Mouse (Mus musculus) left cerebral cortex, postnatal 25 days (tissue): Measurements from ENCODE around the gene Nf1. TPM values are rescaled to one million over a fixed set of nuclear protein-coding genes. Genes with fewer than 3 reads are reported as not detected.

Experiments
- DNase-seq, 2 experiments: peaks; one replicate each; pipeline ENCODE4 v3.0.0; 2022; ENCODE audit warnings: low spot score in 2 of 2, mixed read lengths in 1 of 2
- intact Hi-C: fragments of 180-260 bp; cut with DNase I; formaldehyde crosslinking; loops from one replicate; pipeline ENCODE4 v1.15.1; 2025
- total RNA-seq, 2 experiments: library from RNA; stranded (reverse); gene quantifications; 2 replicates each; pipeline ENCODE4 v1.2.3; 2021

Gene Nf1
- total RNA-seq, 2 experiments from 2014 or later: 119 to 124 TPM

DNA sequence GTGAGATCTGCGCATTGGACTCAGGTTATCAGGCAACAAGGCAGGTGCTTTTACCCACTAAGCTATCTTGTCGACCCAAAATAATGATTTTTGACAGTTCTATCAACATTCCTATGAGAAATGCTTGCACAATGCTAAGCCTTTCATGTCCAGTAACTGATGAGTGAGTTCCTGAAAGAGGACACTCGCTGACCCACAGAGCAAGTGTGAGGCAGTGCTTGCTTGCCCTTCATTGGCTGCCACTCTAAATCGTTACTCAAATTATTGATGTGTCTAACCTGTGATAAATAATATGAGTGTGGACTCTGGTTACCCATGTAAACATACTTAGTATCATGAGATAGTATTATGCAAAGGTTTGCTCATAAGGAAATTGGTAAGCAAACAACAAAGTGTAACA, 221.0 kb downstream of the Nf1 start:
- intact Hi-C loops: loop anchor here (5.0 kb wide), 1 partner anchor 88 kb away; no protein-coding TSS in a partner anchor

DNA sequence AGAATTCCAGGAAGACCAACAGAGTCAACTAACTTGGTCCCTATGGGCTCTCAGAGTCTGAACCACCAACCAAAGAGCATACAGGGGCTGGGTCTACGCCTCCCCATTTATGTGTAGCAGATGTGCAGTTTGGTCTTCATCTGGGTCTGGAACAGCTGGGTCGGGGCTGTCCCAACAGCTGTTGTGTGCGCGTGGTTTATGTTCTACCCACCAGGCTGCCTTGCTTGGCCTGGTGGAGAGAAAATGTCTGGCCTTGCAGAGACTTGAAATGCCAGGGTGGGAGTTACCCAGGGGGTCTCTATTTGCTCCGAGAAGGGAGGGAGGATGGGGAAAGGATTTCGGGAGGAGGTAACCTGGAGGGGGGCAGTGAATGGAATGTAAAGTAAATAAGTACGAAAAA, 224.0 kb downstream of the Nf1 start:
- intact Hi-C loops: loop anchor here (5.0 kb wide), 1 partner anchor 91 kb away; no protein-coding TSS in a partner anchor
- no peak for DNase-seq

More for the DNA sequence above, 221.0 kb downstream of the Nf1 start:
- DNase-seq: no peak

DNA sequence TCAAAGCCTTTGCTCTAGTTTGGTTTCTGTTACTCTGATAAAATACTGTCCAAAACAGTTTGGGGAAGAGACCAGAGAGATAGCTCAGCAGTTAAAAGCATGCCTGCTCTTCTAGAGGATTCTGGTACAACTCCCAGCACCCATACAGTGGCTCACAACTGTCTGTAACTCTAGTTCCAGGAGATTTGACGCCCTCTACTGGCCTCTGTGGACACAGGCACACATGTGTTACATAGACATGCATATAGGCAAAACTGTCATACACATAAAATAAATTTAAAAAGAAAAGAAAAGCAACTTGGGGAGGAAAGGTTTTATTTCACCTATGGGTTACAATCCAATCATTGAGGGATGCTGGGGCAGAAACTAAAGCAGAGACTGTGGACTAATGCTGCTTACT, 227.5 kb downstream of the Nf1 start:
- intact Hi-C loops: no loop called here
- no peak for DNase-seq

DNA sequence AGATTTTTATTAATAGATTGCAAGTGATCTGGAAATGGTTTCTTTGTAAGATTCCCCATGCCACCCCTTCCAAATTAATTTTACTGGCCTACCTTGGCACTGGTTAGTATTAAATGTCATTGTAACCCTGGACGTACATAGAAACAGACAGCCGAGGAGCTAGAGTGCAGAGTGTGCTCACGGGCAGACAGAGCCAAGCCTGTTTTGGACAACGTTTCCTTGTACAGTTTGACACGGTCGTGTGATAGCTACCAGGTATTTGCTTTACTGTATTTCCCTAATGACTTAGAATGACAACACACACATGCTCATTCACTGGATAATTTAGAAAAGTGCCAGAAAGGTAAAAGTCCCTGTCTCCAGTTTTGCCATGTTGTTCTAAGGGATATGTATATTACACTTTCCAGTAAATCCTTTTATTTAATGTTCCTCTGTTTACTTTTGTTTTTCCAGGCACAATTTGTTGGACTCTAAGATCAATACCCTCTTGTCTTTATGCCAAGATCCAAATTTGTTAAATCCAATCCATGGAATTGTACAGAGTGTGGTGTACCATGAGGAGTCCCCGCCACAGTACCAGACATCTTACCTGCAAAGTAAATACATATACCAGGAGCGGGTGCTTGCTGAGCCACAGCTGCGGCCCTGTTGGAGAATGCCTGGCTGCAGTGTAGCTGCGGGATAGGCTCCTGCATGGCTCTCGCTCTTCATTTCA, 228.9 kb downstream of the Nf1 start:
- no peak for DNase-seq
- intact Hi-C loops: no loop called here

DNA sequence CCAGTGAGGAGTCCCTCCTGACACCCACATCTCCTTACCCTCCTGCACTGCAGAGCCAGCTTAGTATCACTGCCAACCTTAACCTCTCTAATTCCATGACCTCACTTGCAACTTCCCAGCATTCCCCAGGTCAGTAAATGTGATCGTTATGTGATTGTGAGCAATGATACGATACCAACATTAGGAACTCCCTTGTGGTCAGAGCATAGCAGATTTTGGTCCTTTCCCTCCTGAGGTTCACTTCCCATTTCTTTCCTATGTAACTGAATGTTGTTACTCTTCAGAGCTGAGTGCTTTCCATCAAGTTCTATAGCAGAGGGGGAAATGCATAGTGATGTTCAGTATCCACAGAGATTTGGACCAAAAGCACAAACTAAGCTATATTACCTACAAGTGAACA, 230.8 kb downstream of the Nf1 start:
- intact Hi-C loops: no loop called here
- DNase-seq: no peak

DNA sequence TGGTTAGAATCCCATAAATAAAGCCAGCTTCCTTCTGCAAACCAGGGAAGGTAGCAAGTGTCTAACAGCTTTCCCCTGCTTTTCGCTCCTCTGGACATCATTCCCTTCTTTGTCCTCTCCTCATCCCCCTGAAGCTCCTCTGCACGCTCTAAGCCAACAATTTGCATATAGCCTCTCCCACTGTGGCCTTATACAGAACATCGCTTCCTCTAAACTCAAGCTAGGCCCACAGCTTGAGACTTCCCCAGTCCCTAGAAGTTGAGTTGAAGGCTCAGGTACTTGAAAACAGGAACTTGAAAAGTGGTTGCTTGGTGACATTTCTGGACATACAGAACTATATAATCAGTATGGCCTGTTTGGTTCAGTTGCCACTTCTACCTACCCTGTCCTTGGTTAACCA, 234.3 kb downstream of the Nf1 start:
- DNase-seq: no peak
- intact Hi-C loops: no loop called here

DNA sequence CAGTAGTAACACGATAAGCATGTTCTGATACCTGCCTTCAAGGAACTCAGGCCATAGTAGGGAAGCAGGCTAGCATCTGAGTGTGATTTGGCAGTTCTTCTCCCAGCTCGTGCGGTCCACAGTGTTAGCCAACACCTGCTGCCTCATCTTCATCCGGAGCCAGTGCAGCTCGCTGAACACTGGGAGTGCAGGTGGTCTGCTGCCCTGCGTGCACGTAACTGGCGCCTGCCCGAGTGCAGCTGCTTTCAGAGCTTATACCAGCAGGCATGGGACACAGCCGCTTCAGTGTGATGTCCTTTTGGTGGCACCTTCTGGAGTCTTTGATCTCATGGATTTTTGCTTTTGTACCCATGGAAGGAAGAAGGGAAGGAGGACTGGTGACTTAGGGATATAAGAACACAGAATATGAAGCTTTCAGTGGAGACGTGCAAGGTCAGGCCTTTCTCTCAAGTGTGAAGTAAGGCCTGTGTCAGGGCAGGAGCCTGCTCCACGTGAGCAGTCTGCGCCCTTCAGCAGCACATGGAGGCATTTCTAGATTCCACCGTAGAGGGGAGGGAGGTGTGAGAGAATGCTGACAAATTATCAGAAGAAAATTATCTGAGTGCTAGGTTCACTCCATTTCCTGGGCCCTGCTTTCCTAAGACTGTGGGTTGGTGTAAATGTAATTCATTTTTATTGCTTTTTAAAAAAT, 236.0 kb downstream of the Nf1 start:
- DNase-seq: no peak
- intact Hi-C loops: loop anchor here (5.0 kb wide), 1 partner anchor 108 kb away; no protein-coding TSS in a partner anchor

DNA sequence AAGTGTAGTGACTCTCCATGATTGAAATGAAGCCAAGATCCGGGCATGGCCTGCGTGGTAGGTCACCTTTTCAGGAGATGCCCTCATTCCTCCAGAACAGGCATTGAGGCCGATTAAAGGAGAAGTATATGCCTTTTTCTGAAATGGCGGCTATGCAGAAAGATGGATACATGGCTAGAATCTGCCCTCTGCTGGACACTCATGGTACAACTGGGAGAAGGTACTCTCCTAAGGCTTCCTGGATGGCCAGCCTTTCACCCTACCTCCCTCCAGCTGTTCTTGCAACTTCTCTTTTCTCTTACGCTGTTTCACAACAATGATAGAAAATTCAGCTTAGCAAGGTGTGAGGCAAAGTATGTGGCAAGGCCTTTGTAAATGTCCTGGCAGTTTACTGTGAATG, 238.2 kb downstream of the Nf1 start:
- intact Hi-C loops: loop anchor here (5.0 kb wide), 1 partner anchor 110 kb away; no protein-coding TSS in a partner anchor
- DNase-seq: peak; percentile 85 to 91

DNA sequence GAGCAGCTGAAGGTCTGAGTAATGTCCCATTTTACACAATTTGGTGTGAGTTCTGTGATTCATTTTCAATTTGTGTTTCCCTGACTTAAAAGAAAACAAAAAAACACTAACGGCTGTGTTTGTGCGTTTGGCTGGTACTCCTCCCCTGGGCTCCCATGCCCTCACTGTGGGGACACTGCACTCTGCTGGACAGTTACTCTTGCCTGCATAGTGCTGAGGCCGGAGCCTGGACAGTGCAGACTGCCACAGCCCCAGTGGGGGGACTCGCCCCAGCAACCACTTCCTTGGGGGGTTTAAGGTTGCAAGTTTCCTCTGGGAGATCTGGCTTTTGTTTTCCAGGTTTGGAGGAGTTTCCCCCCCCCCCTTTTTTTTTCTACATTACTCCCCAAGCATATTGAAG, 241.2 kb downstream of the Nf1 start:
- intact Hi-C loops: no loop called here
- DNase-seq: no peak

DNA sequence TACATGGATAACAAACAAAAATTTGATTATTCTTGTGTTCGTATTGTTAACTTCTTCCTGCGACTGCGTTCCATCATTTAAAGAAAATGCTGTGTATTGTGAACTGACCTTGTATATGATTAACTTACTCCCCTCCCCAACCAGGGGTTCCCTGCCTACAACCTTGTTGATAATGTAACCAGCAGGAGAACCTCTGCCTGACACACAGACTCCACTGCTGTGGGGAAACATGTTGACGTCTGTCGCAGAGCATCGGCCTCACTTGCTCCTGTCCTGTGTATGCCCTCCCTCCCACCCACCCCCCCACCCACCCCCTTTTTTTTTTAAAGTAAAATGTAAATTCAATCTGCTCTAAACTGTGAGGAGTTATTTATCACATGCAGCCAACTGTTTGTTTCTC, 241.8 kb downstream of the Nf1 start:
- DNase-seq: no peak
- intact Hi-C loops: no loop called here

DNA sequence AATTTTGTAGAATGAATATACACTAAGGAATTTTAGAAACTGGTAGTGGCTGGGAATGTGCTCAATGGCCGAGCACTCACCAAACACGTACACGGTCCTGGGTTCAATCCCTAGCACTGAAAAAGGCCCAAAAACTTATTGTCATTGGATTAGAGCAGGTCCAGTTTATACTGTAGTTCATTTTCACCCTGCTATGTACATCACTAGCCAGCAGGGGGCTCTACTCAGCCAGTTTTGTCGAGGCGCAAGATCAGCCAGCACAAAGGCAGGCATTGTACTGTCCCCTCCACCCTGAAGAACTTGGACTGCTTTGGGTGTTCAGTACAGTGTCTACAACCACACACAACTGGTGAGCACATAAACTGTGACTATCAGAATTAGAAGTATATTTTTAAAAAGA, 244.7 kb downstream of the Nf1 start:
- intact Hi-C loops: loop anchor here (2.0 kb wide), 1 partner anchor 337 kb away; no protein-coding TSS in a partner anchor
- peak; percentile 75 to 83 for DNase-seq

DNA sequence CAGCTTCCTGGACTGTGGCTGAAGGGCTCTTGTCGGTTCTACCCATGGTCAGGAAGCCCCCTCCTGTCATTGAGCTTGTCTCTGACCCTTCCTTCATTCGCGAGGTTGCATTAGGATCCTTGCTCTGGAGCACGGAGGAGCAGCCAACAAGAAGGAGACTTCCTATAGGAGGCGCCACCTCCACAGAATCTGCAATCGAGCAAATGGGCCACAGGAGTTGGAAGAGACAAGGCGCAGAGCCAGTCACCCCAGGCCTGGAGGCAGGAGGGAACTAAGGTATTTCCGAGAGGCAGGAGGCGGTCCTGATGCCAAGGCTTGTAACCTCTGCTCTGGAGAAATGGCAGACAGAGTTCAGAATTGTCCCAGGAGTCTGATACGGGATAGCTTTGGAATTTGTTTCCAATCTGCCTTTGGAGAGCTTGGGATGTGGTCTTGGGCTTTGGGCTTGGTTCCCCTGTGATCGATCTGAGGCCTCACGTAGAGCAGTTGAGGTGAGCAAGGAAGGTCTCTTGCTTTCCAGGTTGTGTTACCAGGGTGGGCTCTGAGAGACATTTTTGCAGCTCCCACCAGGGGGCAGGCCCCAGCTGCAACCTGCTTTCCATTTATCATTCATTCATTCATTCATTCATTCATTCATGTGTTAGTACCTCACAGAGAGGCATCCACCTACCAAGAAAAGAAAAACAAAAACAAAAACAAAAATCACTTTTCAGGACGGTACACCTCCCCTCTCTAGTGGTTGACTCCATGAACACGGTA, 250.0 kb downstream of the Nf1 start:
- intact Hi-C loops: no loop called here
- DNase-seq: peak in 1 of 2 experiments; percentile 37

DNA sequence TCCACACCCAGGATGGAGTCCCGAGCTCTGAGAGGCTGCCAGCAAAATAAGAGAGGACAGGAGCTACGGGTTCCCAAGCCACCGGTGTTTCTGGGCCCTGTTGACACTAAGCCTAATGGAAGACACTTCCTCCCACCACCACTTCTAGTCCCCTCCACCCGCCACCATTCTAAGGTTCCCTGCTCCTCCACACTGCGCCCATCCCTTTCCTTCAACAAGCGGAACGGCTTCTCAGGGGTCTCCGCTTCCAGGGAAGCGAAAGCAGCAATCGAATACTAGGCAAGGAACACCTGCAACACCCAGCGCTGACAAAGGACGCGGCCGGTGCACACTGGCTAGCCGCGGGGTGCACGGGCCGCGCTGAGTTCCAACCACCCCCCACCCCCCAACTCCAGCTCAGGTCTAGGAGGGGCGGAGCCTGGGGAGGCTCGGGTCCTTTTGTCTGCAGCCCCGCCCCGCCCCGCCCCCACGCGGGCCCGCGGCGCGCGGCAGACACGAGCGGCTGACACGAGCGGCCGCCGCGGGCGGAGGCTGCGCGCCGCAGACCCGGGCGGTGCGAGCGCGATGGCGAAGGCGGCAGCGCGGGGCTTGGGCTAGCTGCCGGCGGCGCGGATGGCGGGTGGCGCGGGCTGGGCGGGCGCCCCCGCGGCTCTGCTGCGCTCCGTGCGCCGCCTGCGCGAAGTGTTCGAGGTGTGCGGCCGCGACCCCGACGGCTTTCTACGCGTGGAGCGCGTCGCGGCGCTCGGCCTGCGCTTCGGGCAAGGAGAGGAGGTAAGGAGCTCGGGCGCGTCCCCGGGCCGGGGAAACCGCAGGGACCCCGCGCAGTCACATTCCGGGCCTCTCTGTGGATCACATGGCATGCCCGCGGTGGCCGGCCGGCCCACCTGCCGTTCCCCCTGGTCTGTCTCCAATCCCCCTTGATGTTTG, 251.4 kb downstream of the Nf1 start, which contains the start of gene Rab11fip4:
Rab11fip4 (plus strand) TSS at position 549 of the 927 bp plus-strand sequence.
- DNase-seq: peak; percentile 63 to 65
- intact Hi-C loops: no loop called here

DNA sequence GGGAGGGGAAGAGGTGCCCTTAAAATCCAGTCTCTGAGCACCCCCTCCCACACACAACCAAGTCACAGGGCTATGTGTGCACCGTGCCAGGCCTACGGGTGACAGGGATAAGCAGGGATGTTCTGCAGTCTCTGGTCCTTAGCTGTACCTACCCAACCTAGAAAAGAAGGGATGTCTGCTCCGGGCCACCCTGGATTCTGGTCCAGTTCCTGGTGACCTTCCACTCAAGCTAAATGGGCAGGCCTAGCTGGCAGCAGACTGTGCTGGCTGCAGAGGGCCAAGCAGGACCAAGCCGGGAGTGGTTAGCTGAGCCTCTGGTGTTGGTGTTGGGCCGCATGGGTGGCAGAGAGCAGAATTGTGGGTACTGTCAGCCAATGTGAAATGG, 252.1 kb downstream of the Nf1 start:
- intact Hi-C loops: no loop called here

DNA sequence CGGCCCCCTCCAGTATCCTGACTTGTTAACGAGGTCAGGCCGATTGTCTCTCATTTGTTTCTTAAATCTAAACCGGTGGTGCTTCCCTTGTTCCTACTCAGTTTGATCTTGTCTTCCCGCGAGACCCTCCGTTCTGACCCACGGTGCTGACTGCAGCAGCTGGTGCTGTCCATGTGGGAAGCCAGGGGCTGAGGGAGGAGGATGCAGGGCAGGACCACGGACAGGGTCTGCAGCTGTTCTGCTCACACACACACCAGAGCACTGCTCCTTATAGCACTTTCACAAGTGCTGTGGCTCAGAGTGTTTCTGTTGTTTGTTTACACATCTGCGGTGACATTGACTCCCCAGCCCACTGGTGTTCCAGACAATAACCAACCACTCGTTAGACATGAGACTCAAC, 254.0 kb downstream of the Nf1 start:
- no peak for DNase-seq
- intact Hi-C loops: no loop called here

More for the DNA sequence above, 252.1 kb downstream of the Nf1 start:
- DNase-seq: peak; percentile 44 to 48

DNA sequence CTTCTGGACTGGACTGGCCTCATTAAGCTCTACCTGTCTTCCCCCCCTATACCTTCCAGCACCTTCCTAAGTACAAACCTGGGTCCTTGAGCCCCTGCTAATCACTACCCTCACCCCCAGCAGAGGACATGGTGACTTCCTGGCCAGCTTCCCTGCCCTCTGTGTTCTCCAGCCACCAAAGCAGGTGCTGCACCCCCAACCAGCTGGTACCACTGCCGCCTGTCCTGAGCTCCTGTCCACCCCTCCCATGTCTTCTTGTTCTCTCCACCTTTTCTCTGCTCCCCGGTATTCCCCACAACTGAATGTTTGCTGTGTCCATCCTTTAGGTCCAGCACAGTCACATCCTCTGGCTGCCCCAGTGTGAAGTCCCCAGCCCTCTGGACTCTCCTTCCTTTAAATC, 271.0 kb downstream of the Nf1 start:
- DNase-seq: no peak
- intact Hi-C loops: no loop called here

DNA sequence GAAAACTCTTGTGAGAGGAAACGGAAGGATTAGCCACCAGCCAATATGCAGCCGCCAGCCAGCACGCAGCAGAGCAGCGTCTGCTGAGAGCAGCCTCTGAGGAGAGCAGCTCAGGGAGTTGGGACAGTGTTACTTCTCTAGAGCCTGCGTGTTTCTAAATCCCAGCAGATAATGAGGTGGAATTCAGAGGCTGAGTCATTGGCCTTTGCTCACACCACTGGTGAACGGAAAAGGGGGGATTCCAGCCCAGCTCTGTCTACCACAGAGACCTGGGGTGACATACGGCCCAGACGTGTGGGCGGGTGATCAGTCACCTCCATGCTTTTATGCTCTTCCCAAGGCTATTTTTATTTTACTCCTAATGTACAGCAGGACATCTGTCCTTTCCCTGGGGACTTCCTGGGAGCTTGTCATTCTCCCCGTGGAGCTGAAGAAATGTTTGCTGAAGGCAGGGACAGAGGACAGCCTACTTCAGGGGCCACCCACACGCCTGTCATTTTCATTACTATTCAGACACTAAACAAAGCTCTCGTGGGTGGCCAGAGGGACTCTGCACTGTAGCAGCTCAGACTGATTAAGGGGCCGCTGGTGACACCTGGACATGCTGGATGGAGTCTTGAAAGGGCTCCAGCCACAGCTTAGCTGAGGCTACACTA, 271.6 kb downstream of the Nf1 start:
- peak; percentile 46 to 69 for DNase-seq
- intact Hi-C loops: no loop called here

DNA sequence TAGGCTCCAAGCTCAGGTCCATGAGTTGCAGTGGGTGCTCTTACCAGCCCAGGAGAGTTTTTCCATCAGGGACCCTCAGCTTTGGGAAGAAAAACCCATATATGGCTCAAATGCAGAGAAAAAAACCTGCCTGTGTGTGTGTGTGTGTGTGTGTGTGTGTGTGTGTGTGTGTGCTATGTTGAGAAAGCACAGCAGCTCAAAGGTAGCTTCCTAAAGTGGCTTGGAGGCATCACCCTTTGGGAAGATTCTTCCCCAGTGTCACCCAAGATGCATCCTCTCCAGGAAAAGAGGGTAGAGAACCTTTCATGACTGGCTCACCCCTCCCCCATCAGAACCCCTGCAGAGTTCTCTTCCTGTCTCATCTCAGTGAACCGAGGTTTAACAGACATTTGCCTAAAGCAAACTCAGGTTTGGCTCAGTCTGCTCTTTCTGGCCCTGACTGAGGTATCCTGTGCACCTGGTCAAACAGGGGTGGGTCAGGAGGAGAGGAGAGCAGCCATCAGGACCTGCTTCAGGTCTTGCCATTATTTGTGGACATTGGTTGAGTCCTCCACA, 272.6 kb downstream of the Nf1 start:
- no peak for DNase-seq
- intact Hi-C loops: no loop called here
